Mouse (Mus musculus) stomach, postnatal 0 days (tissue): ENCODE results near the gene Srgap2. TPM values are rescaled to one million over a fixed set of nuclear protein-coding genes. Genes with fewer than 3 reads are reported as not detected.

Experiments used
- ATAC-seq: fragments of 200-750 bp; cut with Nextera tagmentation; 2 replicates; pipeline ENCODE4 v1.8.0; 2017; ENCODE audit not compliant: low FRiP score, low TSS enrichment
- DNase-seq: peaks from one replicate; pipeline ENCODE4 v3.0.0-alpha.2; 2016; ENCODE audit warnings: low spot score
- H3K27ac ChIP-seq: fragments of 300-500 bp; sonication (generic); replicated peaks from 2 replicates; pipeline ENCODE4 v1.5.1; 2014; ENCODE audit warnings: mild to moderate bottlenecking, control low read depth
- H3K27me3 ChIP-seq: fragments of 300-500 bp; sonication (generic); 2 replicates; pipeline ENCODE4 v1.6.1; 2014; ENCODE audit warnings: low read length; ENCODE audit not compliant: control insufficient read depth, insufficient read depth
- H3K36me3 ChIP-seq: fragments of 300-500 bp; sonication (generic); 2 replicates; pipeline ENCODE4 v1.6.1; 2014; ENCODE audit warnings: low read length, mixed read lengths; ENCODE audit not compliant: control insufficient read depth, insufficient read depth
- H3K4me1 ChIP-seq: fragments of 300-500 bp; sonication (generic); replicated peaks from 2 replicates; pipeline ENCODE4 v1.6.1; 2014; ENCODE audit warnings: antibody characterized with exemption; ENCODE audit not compliant: control insufficient read depth, insufficient read depth
- H3K4me2 ChIP-seq: fragments of 300-500 bp; sonication (generic); replicated peaks from 2 replicates; pipeline ENCODE4 v1.6.1; 2014; ENCODE audit warnings: low read depth, mild to moderate bottlenecking, control low read depth, moderate library complexity
- H3K4me3 ChIP-seq: fragments of 300-500 bp; sonication (generic); 2 replicates; pipeline ENCODE4 v1.5.1; 2014; ENCODE audit warnings: low read depth, low read length, control low read depth
- H3K9ac ChIP-seq: fragments of 300-500 bp; sonication (generic); 2 replicates; pipeline ENCODE4 v1.6.1; 2014; ENCODE audit warnings: mild to moderate bottlenecking, low read length, control low read depth, mixed read lengths
- H3K9me3 ChIP-seq: fragments of 300-500 bp; sonication (generic); 2 replicates; pipeline ENCODE4 v1.6.1; 2016; ENCODE audit warnings: low read length; ENCODE audit not compliant: control insufficient read depth
- CTCF ChIP-seq: IDR thresholded peaks from 2 replicates; pipeline ENCODE4 v1.5.1; 2016; ENCODE audit warnings: antibody characterized with exemption, low read depth, mild to moderate bottlenecking, moderate library complexity
- EP300 ChIP-seq: optimal IDR thresholded peaks from 2 replicates; pipeline ENCODE3; 2016; ENCODE audit warnings: antibody characterized with exemption
- WGBS: fragments of 180-500 bp; shearing (Covaris S2); extraction: QIAGEN DNeasy Blood & Tissue Kit; methylation state at CpG from one replicate; pipeline ENCODE4 v1.1.7; 2014; 5-methylcytosine and 5-hydroxymethylcytosine counted together
- polyA plus RNA-seq: library from polyadenylated mRNA; unstranded; fragments of >200 nt; fragmentation: Nextera tagmentation; extraction: Ambion mirVana; gene quantifications from 2 replicates; pipeline ENCODE4 v1.2.1, GENCODE M21; 2015

Srgap2 gene
- polyA plus RNA-seq, 1 experiment from 2014 or later, result 7.7 TPM

DNA sequence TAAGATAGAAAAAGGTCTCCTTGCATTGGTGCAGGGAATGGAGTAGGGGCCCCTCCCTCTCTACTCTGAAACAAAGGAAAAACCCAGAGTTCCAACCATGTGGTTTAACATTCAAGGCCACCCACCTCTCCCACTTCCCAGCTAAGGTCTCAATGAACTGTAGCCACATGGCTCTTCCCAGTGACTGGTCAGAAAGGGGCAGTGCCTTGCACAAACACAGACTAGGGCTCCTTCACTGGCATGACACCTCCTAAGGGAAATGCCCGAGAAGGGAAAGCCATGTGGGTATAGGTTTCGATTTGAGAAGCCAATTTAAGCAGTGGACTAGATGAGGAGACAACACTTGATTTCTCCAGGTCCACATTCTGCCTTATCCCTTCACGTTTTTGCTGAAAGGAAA is 3.4 kb downstream of the Srgap2 start:
- 0 out of 2 replicates have a peak overlapping the region, but pooled peaks have one; percentile 78 for H3K4me3 ChIP-seq
- ATAC-seq, result no peak
- TF ChIP-seq EP300 (no peak), CTCF (no peak)

DNA sequence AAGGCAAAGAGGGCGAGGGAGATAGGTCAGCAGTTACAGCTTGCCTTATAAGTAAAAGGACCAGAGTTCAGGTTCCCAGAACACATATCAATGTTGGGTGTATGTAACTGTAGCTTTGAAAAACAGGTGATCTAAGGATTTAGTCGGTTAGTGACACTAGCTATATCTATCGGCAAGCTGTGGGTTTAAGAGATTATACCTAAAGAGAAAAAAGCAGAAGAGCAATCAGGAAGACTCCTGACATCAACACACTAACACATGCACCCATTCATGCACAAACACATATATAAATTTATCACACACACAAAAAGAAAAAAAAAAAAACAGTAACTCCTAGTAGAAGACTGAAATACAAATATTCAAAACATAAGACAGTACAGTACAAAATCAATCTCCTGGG is 10.6 kb downstream of the Srgap2 start:
- WGBS, result 82% methylated on average over 3 of the region's 3 CpGs
- no peak for DNase-seq

More for the DNA sequence above, 3.4 kb downstream of the Srgap2 start:
- peaks cover 2% of the 10 kb centered on the region; the same call in 1 of the 2 replicates for H3K4me1 ChIP-seq
- H3K9me3 ChIP-seq, result no peaks in the 10 kb centered on the region
- H3K27me3 ChIP-seq, result no peaks in the 10 kb centered on the region
- no peak overlapping the region for H3K27ac ChIP-seq
- H3K36me3 ChIP-seq, result no peaks in the 10 kb centered on the region
- DNase-seq, result no peak
- 56% methylated on average over 3 of the region's 3 CpGs for WGBS
- no peak overlapping the region for H3K9ac ChIP-seq
- H3K4me2 ChIP-seq, result peak overlapping the region; percentile 98

DNA sequence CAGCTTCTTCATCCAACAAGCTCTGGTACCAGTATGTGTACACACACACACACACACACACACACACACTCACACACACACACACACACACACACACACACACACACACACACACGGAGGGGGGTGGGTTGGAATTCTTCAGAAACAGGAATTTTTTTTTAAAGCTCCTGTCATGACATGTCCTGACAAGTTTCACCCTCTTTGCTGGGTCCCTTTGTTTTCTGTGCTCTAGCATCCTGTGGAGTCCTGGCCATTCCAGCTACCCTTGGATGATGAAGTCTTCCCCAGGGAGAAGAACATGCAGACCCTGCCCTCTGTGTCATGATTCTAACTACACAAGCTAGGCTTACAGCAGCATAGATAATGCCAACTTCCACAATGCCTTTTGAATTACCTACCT is 13.0 kb downstream of the Srgap2 start:
- Histone ChIP-seq H3K4me2 (no peak overlapping the region), H3K36me3 (no peaks in the 10 kb centered on the region), H3K27ac (no peak overlapping the region), H3K9ac (no peak overlapping the region), H3K9me3 (no peaks in the 10 kb centered on the region), H3K27me3 (no peaks in the 10 kb centered on the region), H3K4me3 (no peak overlapping the region), H3K4me1 (no peaks in the 10 kb centered on the region)
- WGBS, result no CpG with 5 or more reads among the region's 1 CpGs
- no peak for DNase-seq
- no peak for ATAC-seq
- TF ChIP-seq EP300, result no peak
- TF ChIP-seq CTCF, result no peak

More for the DNA sequence above, 10.6 kb downstream of the Srgap2 start:
- Histone ChIP-seq H3K27me3 (no peaks in the 10 kb centered on the region), H3K4me2 (no peak overlapping the region), H3K36me3 (no peaks in the 10 kb centered on the region), H3K9me3 (no peaks in the 10 kb centered on the region), H3K27ac (no peak overlapping the region), H3K4me3 (no peak overlapping the region), H3K9ac (no peak overlapping the region), H3K4me1 (no peaks in the 10 kb centered on the region)
- TF ChIP-seq EP300 (no peak), CTCF (no peak)
- no peak for ATAC-seq

DNA sequence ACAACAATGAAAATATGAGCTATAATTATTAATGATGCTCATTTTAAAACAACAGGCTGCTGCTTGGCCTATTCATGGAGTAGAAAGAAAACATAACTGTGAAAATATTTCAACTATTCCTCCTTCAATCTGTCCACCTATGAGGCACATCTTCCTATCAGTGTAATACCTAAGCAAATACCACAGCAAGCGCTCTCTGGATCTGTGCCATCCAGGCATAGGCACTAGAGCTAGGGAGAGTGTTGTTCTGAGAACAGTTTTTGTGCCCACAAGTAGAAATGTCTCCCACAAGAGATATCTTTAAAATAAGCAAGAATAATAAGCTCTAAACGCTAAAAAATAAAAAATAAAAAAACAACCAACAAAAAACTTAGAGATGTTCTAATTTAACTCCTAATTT is 14.0 kb downstream of the Srgap2 start:
- no peaks in the 10 kb centered on the region for H3K9me3 ChIP-seq
- H3K27me3 ChIP-seq, result no peaks in the 10 kb centered on the region
- H3K36me3 ChIP-seq, result no peaks in the 10 kb centered on the region
- ATAC-seq (no peak), DNase-seq (no peak)
- no peaks in the 10 kb centered on the region for H3K4me1 ChIP-seq
- no peak overlapping the region for H3K4me3 ChIP-seq
- H3K27ac ChIP-seq, result no peak overlapping the region
- no peak overlapping the region for H3K9ac ChIP-seq
- TF ChIP-seq CTCF (no peak), EP300 (no peak)
- no peak overlapping the region for H3K4me2 ChIP-seq
- 83% methylated on average over 2 of the region's 2 CpGs for WGBS

DNA sequence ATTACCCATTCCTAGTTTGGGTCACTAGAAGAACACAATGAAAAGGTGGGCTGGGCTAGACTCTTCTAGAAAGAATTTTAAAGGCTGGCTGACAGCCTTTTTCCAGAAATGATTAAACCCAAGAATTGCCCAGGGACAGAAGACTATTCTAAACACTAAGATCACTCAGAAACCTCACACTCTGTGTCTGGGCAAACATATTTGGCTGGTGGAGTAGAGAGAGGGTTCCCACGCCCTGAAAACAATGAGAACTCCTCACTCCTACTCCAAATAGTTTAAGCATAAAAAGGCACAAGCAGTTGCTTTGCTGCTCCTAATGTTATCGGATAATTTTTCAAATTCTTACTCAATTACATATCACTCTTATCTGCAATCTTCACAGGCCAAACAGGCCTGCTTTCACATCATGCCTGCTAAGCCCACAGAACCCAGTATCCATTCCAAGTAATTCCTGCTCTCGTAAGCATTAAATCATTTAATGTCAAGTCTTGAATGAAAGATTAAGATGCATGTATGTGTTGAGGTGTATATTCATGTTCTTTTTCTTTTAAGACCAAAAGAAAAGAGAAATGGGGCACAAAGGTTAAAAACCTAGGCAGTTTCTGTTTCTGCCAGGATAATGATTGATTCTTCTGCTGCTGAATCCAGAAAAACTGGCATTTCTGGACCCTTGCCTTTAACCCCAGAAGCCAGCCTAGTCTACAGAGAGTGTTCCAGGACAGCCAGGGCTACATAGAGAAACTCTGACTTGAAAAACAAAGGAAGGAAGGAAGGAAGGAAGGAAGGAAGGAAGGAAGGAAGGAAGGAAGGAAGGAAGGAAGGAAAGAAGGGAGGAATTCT is 15.3 kb downstream of the Srgap2 start:
- DNase-seq, result no peak
- H3K9me3 ChIP-seq, result no peaks in the 10 kb centered on the region
- no peaks in the 10 kb centered on the region for H3K4me1 ChIP-seq
- no peaks in the 10 kb centered on the region for H3K27me3 ChIP-seq
- H3K27ac ChIP-seq, result peak overlapping the region; percentile 70
- 45% methylated on average over 3 of the region's 3 CpGs for WGBS
- no peak overlapping the region for H3K4me3 ChIP-seq
- no peaks in the 10 kb centered on the region for H3K36me3 ChIP-seq
- H3K9ac ChIP-seq, result no peak overlapping the region
- TF ChIP-seq EP300, result peak; percentile 51
- TF ChIP-seq CTCF, result no peak
- no peak overlapping the region for H3K4me2 ChIP-seq
- no peak for ATAC-seq

DNA sequence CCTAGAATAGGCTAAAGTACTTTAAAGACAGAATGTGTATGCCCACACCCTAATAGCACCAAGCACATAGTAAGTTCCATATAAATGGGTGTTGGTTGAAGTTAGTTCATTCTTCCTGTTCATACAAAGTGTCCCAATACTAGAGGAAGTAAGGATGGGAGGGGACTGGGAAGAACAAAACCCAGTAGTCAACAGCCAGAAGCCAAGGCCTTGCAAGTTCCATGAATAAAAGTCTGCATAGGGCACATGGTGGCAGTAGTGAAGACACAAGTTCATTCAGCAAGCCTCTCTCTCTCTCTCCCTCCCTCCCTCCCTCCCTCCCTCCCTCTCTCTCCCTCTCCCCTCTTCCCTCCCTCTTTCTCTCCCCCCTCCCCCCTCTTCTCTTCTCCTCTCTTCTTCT is 16.0 kb downstream of the Srgap2 start:
- H3K27ac ChIP-seq, result 0 out of 2 replicates have a peak overlapping the region, but pooled peaks have one; percentile 13
- H3K4me3 ChIP-seq, result no peak overlapping the region
- H3K4me2 ChIP-seq, result no peak overlapping the region
- DNase-seq (no peak), ATAC-seq (no peak)
- H3K4me1 ChIP-seq, result no peaks in the 10 kb centered on the region
- H3K27me3 ChIP-seq, result no peaks in the 10 kb centered on the region
- no peak overlapping the region for H3K9ac ChIP-seq
- no peaks in the 10 kb centered on the region for H3K36me3 ChIP-seq
- no peaks in the 10 kb centered on the region for H3K9me3 ChIP-seq
- no peak for TF ChIP-seq CTCF
- TF ChIP-seq EP300, result no peak
